Mouse (Mus musculus): ENCODE results near the gene Tmem136. TPM values are rescaled to one million over a fixed set of nuclear protein-coding genes. Genes with fewer than 3 reads are reported as not detected.

The Tmem136 gene
- polyA plus RNA-seq (2012; fragmentation: generic; extraction: Trizol): 0.12 TPM
- long read RNA-seq, experiment 1: 0 reads
- long read RNA-seq, experiment 2: 0 reads

DNA sequence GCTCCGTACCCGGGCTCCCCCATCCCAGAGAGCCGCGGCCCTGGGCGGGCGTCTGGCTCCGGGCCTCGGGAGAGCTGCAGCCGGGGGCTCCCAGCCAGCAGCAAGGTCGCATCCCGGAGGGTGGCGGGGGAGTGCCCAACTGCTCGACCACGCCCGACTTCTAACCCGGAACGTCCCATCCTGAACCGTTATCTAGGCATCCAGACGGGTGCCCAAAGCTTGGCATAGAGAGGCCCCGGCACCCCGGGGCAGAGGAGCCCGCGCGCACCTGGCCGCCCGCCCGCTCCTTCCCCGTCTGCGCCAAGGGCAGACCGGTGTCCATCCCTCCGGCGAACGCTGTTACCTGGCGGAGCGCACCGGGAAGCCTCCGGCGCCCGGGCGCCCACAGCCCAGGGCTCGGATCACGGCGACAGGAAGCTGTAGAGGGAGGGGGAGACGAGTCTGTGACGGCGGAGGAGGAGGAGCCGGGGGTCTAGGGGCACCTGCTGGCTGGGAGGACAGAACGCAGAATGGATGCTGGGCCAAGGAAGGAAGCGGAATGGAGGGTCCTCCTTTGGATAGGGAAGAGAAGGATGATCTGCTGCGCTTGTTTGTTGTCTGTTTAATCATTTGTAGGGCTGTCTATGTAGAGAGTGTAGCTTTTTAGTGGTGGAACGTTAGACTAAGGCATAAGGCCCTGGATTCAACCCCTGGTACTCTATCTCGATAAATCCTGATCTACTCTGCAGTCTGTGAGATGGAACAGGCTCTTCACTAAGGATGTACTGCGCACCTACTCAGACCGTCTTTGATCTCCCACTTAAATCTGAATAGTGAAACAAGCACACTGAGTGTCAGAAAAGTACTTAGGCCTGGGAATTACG, at the start of gene Tmem136:
TSS of gene Tmem136 (minus strand) at position 437 of the 863 bp plus-strand sequence.
- Histone ChIP-seq H3ac (ENCODE audit: control insufficient read depth, insufficient read length, low read depth) (no peak within 1 kb of the TSS), H3K79me3 (ENCODE audit: low read depth) (no peaks in the 10 kb centered on the region), H3K27me3 (ENCODE audit: control insufficient read depth, insufficient read depth, insufficient read length) (peaks cover 5% of the 10 kb centered on the region), H3K36me3 (ENCODE audit: control insufficient read depth, insufficient read depth) (no peaks in the 10 kb centered on the region), H3K4me3 (ENCODE audit: insufficient read depth, poor library complexity, severe bottlenecking) (no peak within 1 kb of the TSS), H3K79me2 (ENCODE audit: control insufficient read depth, insufficient read depth) (no peaks in the 10 kb centered on the region)
- TF ChIP-seq MAX (IDR thresholded peaks at IDR 0.05): no peak
- no peak for TF ChIP-seq CEBPB (IDR thresholded peaks at IDR 0.05; ENCODE audit: low read depth)
- no peak for TF ChIP-seq MYOD1 (IDR thresholded peaks at IDR 0.05; ENCODE audit: control insufficient read depth, insufficient read length, low read depth)
- TF ChIP-seq MYOG (IDR thresholded peaks at IDR 0.05; ENCODE audit: control insufficient read depth, extremely low read depth, insufficient read length): no peak
- TF ChIP-seq FOSL1 (IDR thresholded peaks at IDR 0.05; ENCODE audit: insufficient read depth, low read length, poor library complexity, severe bottlenecking): no peak
- TF ChIP-seq USF1 (IDR thresholded peaks at IDR 0.05; ENCODE audit: low read depth): no peak
- TF ChIP-seq CTCF (IDR thresholded peaks at IDR 0.05; ENCODE audit: control insufficient read depth, insufficient read depth, insufficient read length): no peak

DNA sequence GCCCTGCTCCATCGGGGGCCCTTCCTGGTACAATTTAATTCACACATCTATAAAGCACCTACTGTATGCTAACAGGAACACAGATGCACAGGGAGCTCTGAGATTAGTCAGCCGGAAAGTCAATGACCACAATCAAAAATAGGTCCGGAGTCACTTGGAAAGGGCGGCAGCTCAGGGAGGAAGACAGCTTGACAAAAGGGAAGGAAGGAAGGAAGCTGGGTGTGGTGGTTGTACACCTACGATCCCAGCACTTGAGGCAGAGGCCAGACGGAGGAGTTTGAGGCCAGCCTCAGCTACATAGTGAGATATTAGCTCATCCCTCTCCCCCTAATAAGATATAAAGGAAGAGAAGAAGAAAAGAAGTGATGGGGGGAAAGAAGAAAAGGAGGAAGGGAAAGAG, 39.6 kb upstream of the Tmem136 start:
- Histone ChIP-seq H3K4me3 (ENCODE audit: insufficient read depth, poor library complexity, severe bottlenecking) (no peak overlapping the region), H3K36me3 (ENCODE audit: control insufficient read depth, insufficient read depth) (no peaks in the 10 kb centered on the region), H3ac (ENCODE audit: control insufficient read depth, insufficient read length, low read depth) (no peak overlapping the region), H3K27me3 (ENCODE audit: control insufficient read depth, insufficient read depth, insufficient read length) (peaks cover 63% of the 10 kb centered on the region), H3K79me3 (ENCODE audit: low read depth) (no peaks in the 10 kb centered on the region), H3K79me2 (ENCODE audit: control insufficient read depth, insufficient read depth) (no peaks in the 10 kb centered on the region)
- TF ChIP-seq FOSL1 (IDR thresholded peaks at IDR 0.05; ENCODE audit: insufficient read depth, low read length, poor library complexity, severe bottlenecking): no peak
- no peak for TF ChIP-seq MAX (IDR thresholded peaks at IDR 0.05)
- TF ChIP-seq MYOD1 (IDR thresholded peaks at IDR 0.05; ENCODE audit: control insufficient read depth, insufficient read length, low read depth): no peak
- no peak for TF ChIP-seq CTCF (IDR thresholded peaks at IDR 0.05; ENCODE audit: control insufficient read depth, insufficient read depth, insufficient read length)
- TF ChIP-seq MYOG (IDR thresholded peaks at IDR 0.05; ENCODE audit: control insufficient read depth, extremely low read depth, insufficient read length): no peak
- no peak for TF ChIP-seq CEBPB (IDR thresholded peaks at IDR 0.05; ENCODE audit: low read depth)
- TF ChIP-seq USF1 (IDR thresholded peaks at IDR 0.05; ENCODE audit: low read depth): no peak

DNA sequence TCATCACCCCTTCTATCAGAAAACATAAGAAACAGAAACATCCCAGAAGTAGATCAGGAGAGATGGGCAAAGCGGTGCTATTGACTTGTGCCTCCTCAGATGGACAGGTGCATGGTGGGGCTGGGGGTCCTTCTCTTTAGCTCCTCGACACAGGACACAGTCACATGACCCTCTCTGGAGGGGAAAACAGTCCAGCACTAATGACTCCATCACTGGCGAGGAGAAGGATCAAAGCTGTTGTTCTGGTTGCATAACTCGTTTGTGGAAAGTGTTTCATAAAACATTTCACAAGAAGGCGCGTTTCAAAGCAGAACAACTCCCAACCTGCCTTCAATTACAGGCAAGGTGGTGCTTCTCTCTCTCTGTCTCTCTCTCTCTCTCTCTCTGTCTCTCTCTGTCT, 35.4 kb upstream of the Tmem136 start:
- Histone ChIP-seq H3ac (ENCODE audit: control insufficient read depth, insufficient read length, low read depth) (no peak overlapping the region), H3K4me3 (ENCODE audit: insufficient read depth, poor library complexity, severe bottlenecking) (no peak overlapping the region), H3K79me2 (ENCODE audit: control insufficient read depth, insufficient read depth) (no peaks in the 10 kb centered on the region), H3K36me3 (ENCODE audit: control insufficient read depth, insufficient read depth) (no peaks in the 10 kb centered on the region), H3K79me3 (ENCODE audit: low read depth) (no peaks in the 10 kb centered on the region), H3K27me3 (ENCODE audit: control insufficient read depth, insufficient read depth, insufficient read length) (peaks cover 51% of the 10 kb centered on the region)
- TF ChIP-seq MYOD1 (IDR thresholded peaks at IDR 0.05; ENCODE audit: control insufficient read depth, insufficient read length, low read depth) (no peak), MAX (IDR thresholded peaks at IDR 0.05) (no peak), CTCF (IDR thresholded peaks at IDR 0.05; ENCODE audit: control insufficient read depth, insufficient read depth, insufficient read length) (no peak), USF1 (IDR thresholded peaks at IDR 0.05; ENCODE audit: low read depth) (no peak), MYOG (IDR thresholded peaks at IDR 0.05; ENCODE audit: control insufficient read depth, extremely low read depth, insufficient read length) (no peak), FOSL1 (IDR thresholded peaks at IDR 0.05; ENCODE audit: insufficient read depth, low read length, poor library complexity, severe bottlenecking) (no peak), CEBPB (IDR thresholded peaks at IDR 0.05; ENCODE audit: low read depth) (no peak)

DNA sequence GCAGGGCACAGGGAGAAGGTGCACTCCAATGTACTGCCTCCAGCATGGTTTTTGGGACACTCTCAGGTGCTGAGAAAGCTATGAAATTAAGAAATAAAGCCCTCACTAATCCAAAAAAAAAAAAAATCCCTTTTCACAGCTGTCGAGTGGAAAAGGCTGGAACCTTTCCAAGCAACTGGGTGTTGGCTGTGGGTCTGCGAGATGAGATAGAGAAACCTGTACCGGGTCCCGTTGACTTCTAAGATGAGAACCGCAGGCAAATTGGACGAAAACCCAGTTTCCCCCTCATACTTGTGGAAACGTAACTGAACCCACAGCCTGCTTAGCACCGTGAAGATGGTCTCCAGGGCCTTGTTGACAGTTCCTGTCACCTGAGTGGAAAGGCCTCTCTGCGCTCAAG, 34.6 kb upstream of the Tmem136 start:
- TF ChIP-seq MYOG (IDR thresholded peaks at IDR 0.05; ENCODE audit: control insufficient read depth, extremely low read depth, insufficient read length) (no peak), USF1 (IDR thresholded peaks at IDR 0.05; ENCODE audit: low read depth) (no peak), MAX (IDR thresholded peaks at IDR 0.05) (no peak), FOSL1 (IDR thresholded peaks at IDR 0.05; ENCODE audit: insufficient read depth, low read length, poor library complexity, severe bottlenecking) (no peak), CTCF (IDR thresholded peaks at IDR 0.05; ENCODE audit: control insufficient read depth, insufficient read depth, insufficient read length) (no peak), MYOD1 (IDR thresholded peaks at IDR 0.05; ENCODE audit: control insufficient read depth, insufficient read length, low read depth) (no peak), CEBPB (IDR thresholded peaks at IDR 0.05; ENCODE audit: low read depth) (no peak)
- no peak overlapping the region for H3K4me3 ChIP-seq (ENCODE audit: insufficient read depth, poor library complexity, severe bottlenecking)

DNA sequence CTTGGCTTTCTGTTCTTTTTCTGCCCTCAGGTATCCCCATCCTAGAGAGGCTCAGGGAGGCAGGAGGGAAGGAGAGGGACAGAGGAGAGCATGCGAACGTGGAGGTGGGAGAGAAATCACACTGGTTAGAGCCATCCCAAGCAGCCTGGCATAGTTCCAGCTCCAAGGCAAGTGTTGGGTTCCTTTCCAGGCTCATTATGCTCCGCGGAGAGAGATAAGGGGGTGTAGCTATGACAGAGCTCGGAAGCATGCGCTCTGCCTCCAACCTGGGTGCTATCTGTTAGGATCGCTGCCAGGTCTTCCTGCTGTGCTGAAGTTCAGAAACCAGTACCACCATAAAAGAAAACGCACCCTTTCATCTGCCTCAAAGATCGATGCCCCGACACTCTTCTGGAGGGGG, 33.7 kb upstream of the Tmem136 start:
- no peak overlapping the region for H3K4me3 ChIP-seq (ENCODE audit: insufficient read depth, poor library complexity, severe bottlenecking)
- TF ChIP-seq USF1 (IDR thresholded peaks at IDR 0.05; ENCODE audit: low read depth) (no peak), MYOG (IDR thresholded peaks at IDR 0.05; ENCODE audit: control insufficient read depth, extremely low read depth, insufficient read length) (no peak), MYOD1 (IDR thresholded peaks at IDR 0.05; ENCODE audit: control insufficient read depth, insufficient read length, low read depth) (no peak), CEBPB (IDR thresholded peaks at IDR 0.05; ENCODE audit: low read depth) (no peak), CTCF (IDR thresholded peaks at IDR 0.05; ENCODE audit: control insufficient read depth, insufficient read depth, insufficient read length) (no peak), MAX (IDR thresholded peaks at IDR 0.05) (no peak), FOSL1 (IDR thresholded peaks at IDR 0.05; ENCODE audit: insufficient read depth, low read length, poor library complexity, severe bottlenecking) (no peak)
- H3K79me2 ChIP-seq (ENCODE audit: control insufficient read depth, insufficient read depth): no peaks in the 10 kb centered on the region
- H3K36me3 ChIP-seq (ENCODE audit: control insufficient read depth, insufficient read depth): no peaks in the 10 kb centered on the region
- H3K79me3 ChIP-seq (ENCODE audit: low read depth): no peaks in the 10 kb centered on the region
- H3K27me3 ChIP-seq (ENCODE audit: control insufficient read depth, insufficient read depth, insufficient read length): peaks cover 35% of the 10 kb centered on the region
- H3ac ChIP-seq (ENCODE audit: control insufficient read depth, insufficient read length, low read depth): no peak overlapping the region

More for the DNA sequence above, 34.6 kb upstream of the Tmem136 start:
- no peak overlapping the region for H3ac ChIP-seq (ENCODE audit: control insufficient read depth, insufficient read length, low read depth)
- no peaks in the 10 kb centered on the region for H3K36me3 ChIP-seq (ENCODE audit: control insufficient read depth, insufficient read depth)
- H3K79me3 ChIP-seq (ENCODE audit: low read depth): no peaks in the 10 kb centered on the region
- peaks cover 43% of the 10 kb centered on the region for H3K27me3 ChIP-seq (ENCODE audit: control insufficient read depth, insufficient read depth, insufficient read length)
- H3K79me2 ChIP-seq (ENCODE audit: control insufficient read depth, insufficient read depth): no peaks in the 10 kb centered on the region
